Mouse (Mus musculus) limb, embryonic 12.5 days (tissue): Measurements from ENCODE around the gene Samd13. TPM values are rescaled to one million over a fixed set of nuclear protein-coding genes. Genes with fewer than 3 reads are reported as not detected.

Source experiments
- ATAC-seq: fragments of 200-750 bp; cut with Nextera tagmentation; 2 replicates; pipeline ENCODE4 v1.8.0; 2017; ENCODE audit warnings: low read depth, moderate TSS enrichment; ENCODE audit not compliant: insufficient number of reproducible peaks, insufficient read depth, low FRiP score, low TSS enrichment
- H3K27ac ChIP-seq: fragments of 300-500 bp; sonication (generic); 2 replicates; pipeline ENCODE4 v1.5.1; 2016; ENCODE audit warnings: mild to moderate bottlenecking, moderate library complexity
- H3K27me3 ChIP-seq: fragments of 300-500 bp; sonication (generic); 2 replicates; pipeline ENCODE4 v1.6.1; 2016; ENCODE audit warnings: mild to moderate bottlenecking, moderate library complexity
- H3K36me3 ChIP-seq: fragments of 300-500 bp; sonication (generic); 2 replicates; pipeline ENCODE4 v1.6.1; 2016; ENCODE audit warnings: mild to moderate bottlenecking, moderate library complexity
- H3K4me1 ChIP-seq: fragments of 300-500 bp; sonication (generic); replicated peaks from 2 replicates; pipeline ENCODE4 v1.6.1; 2016
- H3K4me2 ChIP-seq: fragments of 300-500 bp; sonication (generic); 2 replicates; pipeline ENCODE4 v1.6.1; 2016; ENCODE audit warnings: mild to moderate bottlenecking, moderate library complexity
- H3K4me3 ChIP-seq: fragments of 300-500 bp; sonication (generic); replicated peaks from 2 replicates; pipeline ENCODE4 v1.5.1; 2016; ENCODE audit warnings: mild to moderate bottlenecking
- H3K9ac ChIP-seq: fragments of 300-500 bp; sonication (generic); replicated peaks from 2 replicates; pipeline ENCODE4 v1.6.1; 2016; ENCODE audit warnings: mild to moderate bottlenecking, moderate library complexity
- H3K9me3 ChIP-seq: fragments of 300-500 bp; sonication (generic); 2 replicates; pipeline ENCODE4 v1.6.1; 2016; ENCODE audit warnings: mild to moderate bottlenecking, moderate library complexity
- WGBS: fragments of 180-500 bp; shearing (Covaris S2); methylation state at CpG from one replicate; pipeline ENCODE4 v1.1.7; 2016; 5-methylcytosine and 5-hydroxymethylcytosine counted together
- polyA plus RNA-seq: library from polyadenylated mRNA; unstranded; fragments of >200 nt; fragmentation: Nextera tagmentation; extraction: Ambion mirVana; gene quantifications from 2 replicates; pipeline ENCODE4 v1.2.1, GENCODE M21; 2016

Samd13 gene
- polyA plus RNA-seq = 1.4 and 1.8 TPM in 2 replicates

DNA sequence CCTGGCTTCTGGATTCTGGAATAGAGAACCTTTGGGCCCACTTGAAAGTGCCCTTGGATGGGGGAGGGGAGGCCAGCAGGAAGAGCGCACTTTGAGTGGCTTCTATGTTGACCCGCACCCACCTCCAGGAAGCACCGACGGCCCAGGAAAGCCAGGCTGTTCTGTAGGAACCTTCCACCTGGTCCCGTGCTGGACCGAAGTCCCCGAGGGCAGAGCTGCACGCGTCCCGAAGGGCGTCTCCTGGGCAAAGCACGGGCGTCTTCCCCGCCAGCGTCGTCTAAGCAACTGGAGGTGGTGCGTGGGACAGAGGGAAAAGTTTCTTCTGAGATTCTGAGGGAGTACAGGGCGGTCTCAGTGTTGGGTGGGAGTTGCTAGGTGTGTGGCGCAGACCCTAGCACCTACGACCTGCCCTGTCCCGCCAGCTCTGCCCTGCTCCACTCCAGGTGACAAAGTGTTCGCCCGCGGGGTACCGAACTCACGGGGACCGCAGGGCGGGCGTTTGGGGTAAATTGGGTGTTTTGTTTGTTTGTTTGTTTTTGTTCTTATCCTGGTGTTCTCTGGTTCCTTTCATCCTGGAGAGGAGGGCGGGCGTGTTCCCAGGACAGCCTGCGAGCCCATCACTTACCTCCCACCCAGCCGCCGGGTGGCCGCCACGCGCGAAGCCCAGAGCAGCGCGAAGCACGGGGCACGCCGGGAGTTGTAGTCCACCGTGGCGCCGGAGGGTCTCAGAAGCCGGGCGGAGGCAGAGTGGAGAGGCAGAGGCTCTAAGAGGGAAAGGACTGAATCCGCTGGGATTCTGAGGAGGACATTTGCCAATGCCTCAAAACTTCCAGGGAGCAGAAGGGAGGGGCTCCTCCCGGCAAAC, at the start of gene Samd13:
Samd13 (minus strand) TSS at position 782 of the 865 bp plus-strand sequence.
- 4% methylated on average over 50 of the region's 50 CpGs for WGBS
- H3K27me3 ChIP-seq = 0 out of 2 replicates have a peak, but pooled peaks cover 3% of the 10 kb centered on the region
- ATAC-seq = peak; percentile 92
- peak within 1 kb of the TSS; percentile 82 for H3K4me2 ChIP-seq
- peaks cover 23% of the 10 kb centered on the region for H3K4me1 ChIP-seq
- H3K9me3 ChIP-seq = no peaks in the 10 kb centered on the region
- H3K4me3 ChIP-seq = peak within 1 kb of the TSS; percentile 54
- H3K9ac ChIP-seq = peak within 1 kb of the TSS; percentile 61
- H3K27ac ChIP-seq = no peak within 1 kb of the TSS
- H3K36me3 ChIP-seq = no peaks in the 10 kb centered on the region

DNA sequence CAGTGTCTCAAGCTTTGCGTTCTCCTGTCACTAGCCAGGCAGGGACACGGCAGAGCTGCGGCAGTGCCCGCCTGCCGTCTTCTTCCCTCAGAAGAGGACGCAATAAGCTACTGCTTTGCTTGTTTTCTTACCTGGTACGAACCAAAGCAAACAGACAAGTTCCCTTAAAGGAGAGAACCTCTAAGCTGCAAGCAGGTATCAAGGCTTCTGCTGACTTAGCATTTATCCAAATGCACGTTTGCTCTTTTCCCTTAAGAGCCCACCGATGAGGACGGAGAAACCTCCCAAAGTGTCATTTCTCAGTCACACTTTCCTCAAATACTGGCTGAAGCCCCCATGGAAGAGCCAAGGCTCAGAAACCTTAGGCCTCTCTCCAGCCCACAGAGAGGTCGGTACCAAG, 46.1 kb upstream of the Samd13 start:
- no peak for ATAC-seq
- WGBS = 92% methylated on average over 11 of the region's 11 CpGs
- no peak overlapping the region for H3K27ac ChIP-seq
- peaks cover 8% of the 10 kb centered on the region; the same call in 1 of the 2 replicates for H3K4me1 ChIP-seq
- no peak overlapping the region for H3K9ac ChIP-seq
- no peak overlapping the region for H3K4me3 ChIP-seq
- no peak overlapping the region for H3K4me2 ChIP-seq
- no peaks in the 10 kb centered on the region for H3K27me3 ChIP-seq
- peaks cover 1% of the 10 kb centered on the region; the same call in 1 of the 2 replicates for H3K9me3 ChIP-seq
- peaks cover 71% of the 10 kb centered on the region for H3K36me3 ChIP-seq

GRCm38 (mm10) chr3:146723037-146723436, 37.6 kb upstream of the Samd13 start:
- H3K27ac ChIP-seq = no peak overlapping the region
- no peak for ATAC-seq
- H3K9ac ChIP-seq = no peak overlapping the region
- peaks cover 8% of the 10 kb centered on the region; the same call in 1 of the 2 replicates for H3K9me3 ChIP-seq
- no peaks in the 10 kb centered on the region for H3K4me1 ChIP-seq
- H3K4me2 ChIP-seq = no peak overlapping the region
- H3K27me3 ChIP-seq = no peaks in the 10 kb centered on the region
- H3K4me3 ChIP-seq = no peak overlapping the region
- peaks cover 31% of the 10 kb centered on the region for H3K36me3 ChIP-seq
- 82% methylated on average over 3 of the region's 3 CpGs for WGBS

- H3K4me3 ChIP-seq = no peak overlapping the region
- WGBS = 76% methylated on average over 4 of the region's 4 CpGs
Observed at GRCm38 (mm10) chr3:146719696-146720095, 34.3 kb upstream of the Samd13 start.

GRCm38 (mm10) chr3:146718251-146718650, 32.9 kb upstream of the Samd13 start:
- Histone ChIP-seq H3K4me3 (no peak overlapping the region), H3K4me1 (no peaks in the 10 kb centered on the region), H3K9me3 (no peaks in the 10 kb centered on the region), H3K4me2 (no peak overlapping the region), H3K27me3 (no peaks in the 10 kb centered on the region), H3K9ac (no peak overlapping the region), H3K27ac (no peak overlapping the region), H3K36me3 (no peaks in the 10 kb centered on the region)
- no peak for ATAC-seq
- 77% methylated on average over 5 of the region's 5 CpGs for WGBS

More at GRCm38 (mm10) chr3:146719696-146720095, 34.3 kb upstream of the Samd13 start:
- Histone ChIP-seq H3K4me1 (no peaks in the 10 kb centered on the region), H3K9ac (no peak overlapping the region), H3K27me3 (no peaks in the 10 kb centered on the region), H3K9me3 (no peaks in the 10 kb centered on the region), H3K4me2 (no peak overlapping the region), H3K36me3 (0 out of 2 replicates have a peak, but pooled peaks cover 4% of the 10 kb centered on the region), H3K27ac (no peak overlapping the region)
- no peak for ATAC-seq

- Histone ChIP-seq H3K9ac (no peak overlapping the region), H3K4me2 (no peak overlapping the region), H3K27ac (no peak overlapping the region), H3K4me3 (no peak overlapping the region), H3K27me3 (no peaks in the 10 kb centered on the region), H3K9me3 (0 out of 2 replicates have a peak, but pooled peaks cover under 1% of the 10 kb centered on the region), H3K4me1 (no peaks in the 10 kb centered on the region), H3K36me3 (no peaks in the 10 kb centered on the region)
- WGBS = 76% methylated on average over 7 of the region's 7 CpGs
- ATAC-seq = no peak
Observed at GRCm38 (mm10) chr3:146712305-146712704, 26.9 kb upstream of the Samd13 start.

DNA sequence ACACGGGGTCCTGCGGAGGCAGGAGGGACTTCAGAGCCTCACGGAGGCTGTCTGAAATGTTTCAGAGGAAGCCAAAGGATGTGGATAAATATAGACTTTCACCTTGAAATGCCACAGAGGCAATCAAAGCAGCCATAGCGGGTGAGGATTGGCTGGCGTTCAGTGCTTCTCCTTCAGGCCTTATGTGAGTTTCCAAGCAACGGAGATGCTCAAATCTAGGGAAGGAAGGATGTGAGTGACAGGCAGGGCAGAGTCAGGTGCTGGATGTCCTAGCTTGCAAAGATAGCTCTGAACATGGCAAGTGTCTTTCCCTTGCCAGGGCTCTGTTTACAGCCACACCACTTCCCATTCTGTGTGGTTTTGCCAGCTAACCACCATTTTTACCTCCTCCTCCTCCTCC, 26.2 kb upstream of the Samd13 start:
- WGBS = 79% methylated on average over 6 of the region's 6 CpGs

GRCm38 (mm10) chr3:146711084-146711483, 25.7 kb upstream of the Samd13 start:
- H3K27me3 ChIP-seq = no peaks in the 10 kb centered on the region
- ATAC-seq = no peak
- H3K36me3 ChIP-seq = no peaks in the 10 kb centered on the region
- no peak overlapping the region for H3K27ac ChIP-seq
- 0 out of 2 replicates have a peak, but pooled peaks cover 3% of the 10 kb centered on the region for H3K9me3 ChIP-seq
- H3K4me3 ChIP-seq = no peak overlapping the region
- 77% methylated on average over 7 of the region's 7 CpGs for WGBS
- no peak overlapping the region for H3K4me2 ChIP-seq
- no peak overlapping the region for H3K9ac ChIP-seq
- H3K4me1 ChIP-seq = no peaks in the 10 kb centered on the region

More for the DNA sequence above, 26.2 kb upstream of the Samd13 start:
- Histone ChIP-seq H3K27me3 (no peaks in the 10 kb centered on the region), H3K4me2 (no peak overlapping the region), H3K4me3 (no peak overlapping the region), H3K27ac (no peak overlapping the region), H3K9me3 (0 out of 2 replicates have a peak, but pooled peaks cover 3% of the 10 kb centered on the region), H3K9ac (no peak overlapping the region), H3K4me1 (no peaks in the 10 kb centered on the region), H3K36me3 (no peaks in the 10 kb centered on the region)
- ATAC-seq = no peak

- no peaks in the 10 kb centered on the region for H3K36me3 ChIP-seq
- no peak overlapping the region for H3K27ac ChIP-seq
- H3K4me1 ChIP-seq = 0 out of 2 replicates have a peak, but pooled peaks cover 7% of the 10 kb centered on the region
- no peak for ATAC-seq
- no peak overlapping the region for H3K9ac ChIP-seq
- H3K4me2 ChIP-seq = no peak overlapping the region
- 79% methylated on average over 1 of the region's 1 CpGs for WGBS
- H3K9me3 ChIP-seq = 0 out of 2 replicates have a peak, but pooled peaks cover 3% of the 10 kb centered on the region
- no peaks in the 10 kb centered on the region for H3K27me3 ChIP-seq
- no peak overlapping the region for H3K4me3 ChIP-seq
Observed at GRCm38 (mm10) chr3:146709086-146709485, 23.7 kb upstream of the Samd13 start.

- Histone ChIP-seq H3K27ac (no peak overlapping the region), H3K4me3 (no peak overlapping the region), H3K36me3 (no peaks in the 10 kb centered on the region), H3K4me1 (0 out of 2 replicates have a peak, but pooled peaks cover 7% of the 10 kb centered on the region), H3K9me3 (0 out of 2 replicates have a peak, but pooled peaks cover 3% of the 10 kb centered on the region), H3K4me2 (no peak overlapping the region), H3K9ac (no peak overlapping the region), H3K27me3 (no peaks in the 10 kb centered on the region)
- 71% methylated on average over 3 of the region's 3 CpGs for WGBS
- ATAC-seq = no peak
Observed at GRCm38 (mm10) chr3:146708381-146708780, 23.0 kb upstream of the Samd13 start.

DNA sequence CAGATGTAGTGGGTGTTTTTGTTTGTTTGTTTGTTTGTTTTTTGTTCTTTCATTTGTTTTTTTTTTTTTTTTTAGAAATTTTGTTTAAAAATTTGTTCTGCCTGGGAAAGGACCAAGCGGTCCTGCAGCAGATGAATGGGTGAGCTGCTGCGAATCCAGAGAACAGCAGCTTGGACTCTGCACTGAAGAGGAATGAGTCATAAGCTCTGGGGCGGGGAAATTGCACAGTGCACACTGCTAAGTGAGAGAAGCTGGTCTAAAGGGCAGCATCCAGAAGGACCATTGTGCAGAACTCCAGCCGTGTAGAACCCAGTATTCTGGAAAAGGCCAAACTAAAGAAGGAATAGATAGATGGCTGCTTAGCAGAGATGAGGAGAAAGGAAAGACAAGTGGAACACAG, 18.7 kb upstream of the Samd13 start:
- Histone ChIP-seq H3K9me3 (0 out of 2 replicates have a peak, but pooled peaks cover 3% of the 10 kb centered on the region), H3K4me1 (0 out of 2 replicates have a peak, but pooled peaks cover 7% of the 10 kb centered on the region), H3K27ac (no peak overlapping the region), H3K4me3 (no peak overlapping the region), H3K4me2 (no peak overlapping the region), H3K36me3 (no peaks in the 10 kb centered on the region), H3K9ac (no peak overlapping the region), H3K27me3 (no peaks in the 10 kb centered on the region)
- 89% methylated on average over 4 of the region's 4 CpGs for WGBS
- ATAC-seq = no peak
